In genomic region chr3:37518611-37519010, GRCm38 (mm10) we compare ENCODE assay signal across 21 mouse cellular contexts.
DNase-seq lines count a peak whose midpoint lies in the region; ATAC-seq lines count a peak whose summit lies in the region.
"Had no signal": no experiment of that assay in that cellular context is flagged by ENCODE, and none has a peak within 500 bp of the region (broad histone marks: within the 10 kb centered on the region; RNA-seq: fewer than 3 reads in every experiment).

No protein-coding gene starts in this region.

- H3K9me3 ChIP-seq in liver, embryonic 13.5 days (replicated peaks), result no peaks in the 10 kb centered on the region
- H3K9me3 ChIP-seq in liver, embryonic 11.5 days (ENCODE audit: control insufficient read depth, low read length), result no peaks in the 10 kb centered on the region
- H3K9me3 ChIP-seq: embryonic facial prominence, embryonic 10.5 days; embryonic facial prominence, embryonic 12.5 days; forebrain, embryonic 13.5 days; forebrain, embryonic 15.5 days; G1E had no signal

- no peak for ATAC-seq in liver, embryonic 13.5 days (ENCODE audit: low read depth)
- no peak for ATAC-seq in liver, embryonic 11.5 days (replicated peaks; ENCODE audit: low FRiP score)
- ATAC-seq in monocyte, adult 5-6 weeks (replicated peaks; ENCODE audit: insufficient number of reproducible peaks, low FRiP score, low TSS enrichment, poor library complexity, severe bottlenecking), result no peak
- ATAC-seq: activated CD4-positive, CD25-positive, alpha-beta regulatory T cell, adult 4 months; forebrain, embryonic 13.5 days; forebrain, embryonic 15.5 days; forebrain, postnatal 0 days; Patski had no signal

- H3K36me3 ChIP-seq in liver, embryonic 13.5 days, result no peaks in the 10 kb centered on the region
- H3K36me3 ChIP-seq in liver, embryonic 11.5 days (ENCODE audit: control insufficient read depth, insufficient read depth, low read length), result no peaks in the 10 kb centered on the region
- H3K36me3 ChIP-seq: embryonic facial prominence, embryonic 10.5 days; embryonic facial prominence, embryonic 12.5 days; forebrain, embryonic 15.5 days had no signal

- intact Hi-C loops in heart, postnatal 14 days (cut with DNase I), result loop anchor here (5.0 kb wide), 1 partner anchor 69 kb away; no protein-coding TSS in a partner anchor

- H3K4me1 ChIP-seq in liver, embryonic 13.5 days (replicated peaks), result peaks cover 57% of the 10 kb centered on the region
- peaks cover 11% of the 10 kb centered on the region for H3K4me1 ChIP-seq in liver, embryonic 11.5 days (replicated peaks; ENCODE audit: control insufficient read depth, insufficient read depth, low read length)
- H3K4me1 ChIP-seq: embryonic facial prominence, embryonic 12.5 days; forebrain, embryonic 13.5 days; forebrain, embryonic 15.5 days had no signal

- no peak overlapping the region for H3K4me3 ChIP-seq in liver, embryonic 13.5 days (replicated peaks)
- no peak overlapping the region for H3K4me3 ChIP-seq in liver, embryonic 11.5 days (ENCODE audit: low read depth, low read length)
- H3K4me3 ChIP-seq: embryonic facial prominence, embryonic 10.5 days; embryonic facial prominence, embryonic 12.5 days; forebrain, embryonic 13.5 days; forebrain, embryonic 15.5 days had no signal

- H3K27me3 ChIP-seq in liver, embryonic 13.5 days, result no peaks in the 10 kb centered on the region
- H3K27me3 ChIP-seq in liver, embryonic 11.5 days (replicated peaks; ENCODE audit: control insufficient read depth, insufficient read depth, low read length), result no peaks in the 10 kb centered on the region
- H3K27me3 ChIP-seq: embryonic facial prominence, embryonic 12.5 days; forebrain, embryonic 13.5 days; forebrain, embryonic 15.5 days; Patski had no signal

- no peak overlapping the region for H3K9ac ChIP-seq in liver, embryonic 13.5 days
- H3K9ac ChIP-seq in liver, embryonic 11.5 days (ENCODE audit: low read depth, low read length), result no peak overlapping the region
- H3K9ac ChIP-seq: embryonic facial prominence, embryonic 12.5 days; forebrain, embryonic 13.5 days; forebrain, embryonic 15.5 days; forebrain, postnatal 0 days had no signal

- DNase-seq in liver, embryonic 13.5 days, result no peak
- DNase-seq in liver, embryonic 11.5 days (ENCODE audit: low spot score), result no peak
- peak; percentile 69 for DNase-seq in R1 (ENCODE audit: low read depth, low spot score)
- no peak for DNase-seq in heart, postnatal 14 days
- DNase-seq: adrenal gland, adult 8-10 months; adrenal gland, postnatal 14 days; adrenal gland, postnatal 36 days; cerebellum, adult 11-12 months; cerebellum, adult 2 months; cerebellum, adult 9-10 months; cerebellum, postnatal 10 days; cerebellum, postnatal 25 days; forebrain, postnatal 0 days had no signal

- H3K27ac ChIP-seq in liver, embryonic 13.5 days, result peak overlapping the region; percentile 21; the same call in 1 of the 2 replicates
- no peak overlapping the region for H3K27ac ChIP-seq in liver, embryonic 11.5 days (ENCODE audit: low read depth, low read length)
- H3K27ac ChIP-seq: embryonic facial prominence, embryonic 10.5 days; embryonic facial prominence, embryonic 12.5 days; forebrain, embryonic 13.5 days; forebrain, embryonic 15.5 days had no signal

- no peak overlapping the region for H3K4me2 ChIP-seq in liver, embryonic 13.5 days
- H3K4me2 ChIP-seq in liver, embryonic 11.5 days, result no peak overlapping the region
- H3K4me2 ChIP-seq: embryonic facial prominence, embryonic 12.5 days; forebrain, embryonic 13.5 days; forebrain, embryonic 15.5 days had no signal
